In genomic region chr9:32959468-32959867, GRCm38 (mm10) we compare ENCODE assay signal across 4 mouse cellular contexts.
DNase-seq lines count a peak whose midpoint lies in the region; ATAC-seq lines count a peak whose summit lies in the region.

No protein-coding gene starts in this region.

- peak; percentile 52 for ATAC-seq in activated CD4-positive, CD25-positive, alpha-beta regulatory T cell, adult 4 months

- peak; percentile 44 for DNase-seq in CD4-positive, CD25-positive, alpha-beta regulatory T cell, adult 2 months (ENCODE audit: low read depth, low spot score)
- peak; percentile 25 for DNase-seq in induced T-regulatory cell, adult 2 months (ENCODE audit: low read depth)
- DNase-seq in natural killer cell, adult 2 months (ENCODE audit: low spot score in 2 of 2) = peak; percentile 14 to 24

Comparison
In these comparisons a context has a peak if more than half of its experiments do, and no peak if none do; other contexts are left out.
1. Peak in every context shown above with its lines: DNase-seq and ATAC-seq.